Comparison of ENCODE assay signal across 9 mouse cellular contexts in genomic region chr1:183679949-183680348, GRCm38 (mm10).
DNase-seq lines count a peak whose midpoint lies in the region; ATAC-seq lines count a peak whose summit lies in the region.
"Had no signal": no experiment of that assay in that cellular context is flagged by ENCODE, and none has a peak within 500 bp of the region (broad histone marks: within the 10 kb centered on the region; RNA-seq: fewer than 3 reads in every experiment).

No protein-coding gene starts in this region.

- no peak overlapping the region for H3K4me3 ChIP-seq in embryonic facial prominence, embryonic 13.5 days
- H3K4me3 ChIP-seq in embryonic facial prominence, embryonic 10.5 days: no peak overlapping the region
- no peak overlapping the region for H3K4me3 ChIP-seq in hindbrain, embryonic 14.5 days (replicated peaks; ENCODE audit: low read length)
- H3K4me3 ChIP-seq: left cerebral cortex, adult 2 months had no signal

- peak; percentile 48; the same call in 1 of the 2 replicates for ATAC-seq in embryonic facial prominence, embryonic 13.5 days (ENCODE audit: insufficient number of reproducible peaks, insufficient read depth, low FRiP score, low TSS enrichment, low read depth)
- no peak for ATAC-seq in hindbrain, embryonic 14.5 days (ENCODE audit: low FRiP score)

- peak overlapping the region; percentile 22 for H3K4me2 ChIP-seq in embryonic facial prominence, embryonic 13.5 days
- H3K4me2 ChIP-seq in hindbrain, embryonic 14.5 days (replicated peaks): no peak overlapping the region

- H3K27ac ChIP-seq in embryonic facial prominence, embryonic 13.5 days: peak overlapping the region; percentile 23; the same call in 1 of the 2 replicates
- H3K27ac ChIP-seq in embryonic facial prominence, embryonic 10.5 days (replicated peaks): no peak overlapping the region
- H3K27ac ChIP-seq in hindbrain, embryonic 14.5 days: no peak overlapping the region
- H3K27ac ChIP-seq: left cerebral cortex, adult 2 months had no signal

- WGBS in embryonic facial prominence, embryonic 13.5 days: 41% methylated on average over 11 of the region's 11 CpGs
- 76% methylated on average over 11 of the region's 11 CpGs for WGBS in embryonic facial prominence, embryonic 10.5 days
- 66% methylated on average over 11 of the region's 11 CpGs for WGBS in hindbrain, embryonic 14.5 days

- no peaks in the 10 kb centered on the region for H3K36me3 ChIP-seq in embryonic facial prominence, embryonic 13.5 days
- no peaks in the 10 kb centered on the region for H3K36me3 ChIP-seq in embryonic facial prominence, embryonic 10.5 days (replicated peaks)
- no peaks in the 10 kb centered on the region for H3K36me3 ChIP-seq in hindbrain, embryonic 14.5 days (replicated peaks; ENCODE audit: control insufficient read depth, insufficient read depth)

- DNase-seq in embryonic facial prominence, embryonic 10.5 days (ENCODE audit: low spot score): no peak
- DNase-seq in MN1 (ENCODE audit: low spot score): peak; percentile 37
- DNase-seq in gastrocnemius, postnatal 25 days: peak; percentile 45
- peak; percentile 5 to 27 for DNase-seq in layer of hippocampus, postnatal 36 days
- DNase-seq in right cerebral cortex, postnatal 25 days: peak; percentile 7
- DNase-seq in hindbrain, embryonic 14.5 days (ENCODE audit: low spot score): no peak
- DNase-seq in B cell, adult 2 months: no peak

- no peaks in the 10 kb centered on the region for H3K27me3 ChIP-seq in embryonic facial prominence, embryonic 13.5 days
- no peaks in the 10 kb centered on the region for H3K27me3 ChIP-seq in embryonic facial prominence, embryonic 10.5 days (replicated peaks; ENCODE audit: low read depth, poor library complexity, severe bottlenecking)
- no peaks in the 10 kb centered on the region for H3K27me3 ChIP-seq in hindbrain, embryonic 14.5 days (ENCODE audit: control insufficient read depth, insufficient read depth, low read length)

- H3K9me3 ChIP-seq in embryonic facial prominence, embryonic 13.5 days: no peaks in the 10 kb centered on the region
- H3K9me3 ChIP-seq in embryonic facial prominence, embryonic 10.5 days: no peaks in the 10 kb centered on the region
- H3K9me3 ChIP-seq in hindbrain, embryonic 14.5 days (ENCODE audit: control insufficient read depth, low read length): no peaks in the 10 kb centered on the region

- H3K9ac ChIP-seq in embryonic facial prominence, embryonic 13.5 days: no peak overlapping the region
- no peak overlapping the region for H3K9ac ChIP-seq in hindbrain, embryonic 14.5 days

- H3K4me1 ChIP-seq in embryonic facial prominence, embryonic 13.5 days: peaks cover 14% of the 10 kb centered on the region
- no peaks in the 10 kb centered on the region for H3K4me1 ChIP-seq in embryonic facial prominence, embryonic 10.5 days
- no peaks in the 10 kb centered on the region for H3K4me1 ChIP-seq in hindbrain, embryonic 14.5 days (replicated peaks; ENCODE audit: control insufficient read depth, insufficient read depth, low read length)

Comparison
In these comparisons a context has a peak if more than half of its experiments do, and no peak if none do; other contexts are left out.
1. DNase-seq: peak in MN1 (single experiment), gastrocnemius, postnatal 25 days (single experiment), layer of hippocampus, postnatal 36 days (2 of 2) and right cerebral cortex, postnatal 25 days (single experiment); none in embryonic facial prominence, embryonic 10.5 days (single experiment), hindbrain, embryonic 14.5 days (single experiment) and B cell, adult 2 months (0 of 2).